Mouse (Mus musculus): ENCODE data around the gene Nqo1. TPM values are rescaled to one million over a fixed set of nuclear protein-coding genes. Genes with fewer than 3 reads are reported as not detected.

The Nqo1 gene
- polyA plus RNA-seq, 1 experiment, result 9.7 TPM

GRCm38 (mm10) chr8:107405935-107406334 lies 2.9 kb upstream of the Nqo1 start:
- H3K36me3 ChIP-seq (ENCODE audit: control insufficient read depth, insufficient read depth, low read length), result peaks cover 7% of the 10 kb centered on the region
- WGBS, result 37% methylated on average over 3 of the region's 3 CpGs
- TF ChIP-seq POLR2A (IDR thresholded peaks at IDR 0.05; ENCODE audit: low read depth, low read length) (no peak), CTCF (IDR thresholded peaks at IDR 0.05; ENCODE audit: extremely low read depth, insufficient read length, insufficient replicate concordance, low read depth, low read length) (no peak)
- no peaks in the 10 kb centered on the region for H3K27me3 ChIP-seq (ENCODE audit: control insufficient read depth, insufficient read depth, low read length)
- H3K4me3 ChIP-seq (ENCODE audit: low read depth, low read length), result no peak overlapping the region
- peaks cover 5% of the 10 kb centered on the region; the same call in 1 of the 2 replicates for H3K4me1 ChIP-seq (ENCODE audit: control insufficient read depth, insufficient read depth, insufficient read length, low read length)
- no peak overlapping the region for H3K27ac ChIP-seq (ENCODE audit: insufficient read depth, low read depth, low read length)

GRCm38 (mm10) chr8:107404057-107404456 lies 1.1 kb upstream of the Nqo1 start:
- Histone ChIP-seq H3K4me3 (ENCODE audit: low read depth, low read length) (peak overlapping the region; percentile 58; the same call in 1 of the 2 replicates), H3K36me3 (ENCODE audit: control insufficient read depth, insufficient read depth, low read length) (no peaks in the 10 kb centered on the region), H3K4me1 (ENCODE audit: control insufficient read depth, insufficient read depth, insufficient read length, low read length) (peaks cover 5% of the 10 kb centered on the region; the same call in 1 of the 2 replicates), H3K27ac (ENCODE audit: insufficient read depth, low read depth, low read length) (peak overlapping the region; percentile 61), H3K27me3 (ENCODE audit: control insufficient read depth, insufficient read depth, low read length) (no peaks in the 10 kb centered on the region)
- no peak for TF ChIP-seq POLR2A (IDR thresholded peaks at IDR 0.05; ENCODE audit: low read depth, low read length)
- TF ChIP-seq CTCF (IDR thresholded peaks at IDR 0.05; ENCODE audit: extremely low read depth, insufficient read length, insufficient replicate concordance, low read depth, low read length), result no peak
- 80% methylated on average over 4 of the region's 4 CpGs for WGBS

- no peak overlapping the region for H3K27ac ChIP-seq (ENCODE audit: insufficient read depth, low read depth, low read length)
- no peak for TF ChIP-seq CTCF (IDR thresholded peaks at IDR 0.05; ENCODE audit: extremely low read depth, insufficient read length, insufficient replicate concordance, low read depth, low read length)
- TF ChIP-seq POLR2A (IDR thresholded peaks at IDR 0.05; ENCODE audit: low read depth, low read length), result no peak
- H3K27me3 ChIP-seq (ENCODE audit: control insufficient read depth, insufficient read depth, low read length), result no peaks in the 10 kb centered on the region
- no peak overlapping the region for H3K4me3 ChIP-seq (ENCODE audit: low read depth, low read length)
- no peaks in the 10 kb centered on the region for H3K36me3 ChIP-seq (ENCODE audit: control insufficient read depth, insufficient read depth, low read length)
- 79% methylated on average over 5 of the region's 5 CpGs for WGBS
- H3K4me1 ChIP-seq (ENCODE audit: control insufficient read depth, insufficient read depth, insufficient read length, low read length), result peaks cover 5% of the 10 kb centered on the region; the same call in 1 of the 2 replicates
These were observed 1.1 kb downstream of the Nqo1 start for GRCm38 (mm10) chr8:107401866-107402265.

- TF ChIP-seq POLR2A (IDR thresholded peaks at IDR 0.05; ENCODE audit: low read depth, low read length) (no peak), CTCF (IDR thresholded peaks at IDR 0.05; ENCODE audit: extremely low read depth, insufficient read length, insufficient replicate concordance, low read depth, low read length) (no peak)
- peaks cover 4% of the 10 kb centered on the region; the same call in 1 of the 2 replicates for H3K4me1 ChIP-seq (ENCODE audit: control insufficient read depth, insufficient read depth, insufficient read length, low read length)
- H3K27ac ChIP-seq (ENCODE audit: insufficient read depth, low read depth, low read length), result no peak overlapping the region
- no peaks in the 10 kb centered on the region for H3K36me3 ChIP-seq (ENCODE audit: control insufficient read depth, insufficient read depth, low read length)
- 55% methylated on average over 9 of the region's 9 CpGs for WGBS
- no peaks in the 10 kb centered on the region for H3K27me3 ChIP-seq (ENCODE audit: control insufficient read depth, insufficient read depth, low read length)
- no peak overlapping the region for H3K4me3 ChIP-seq (ENCODE audit: low read depth, low read length)
These were observed 3.5 kb downstream of the Nqo1 start for GRCm38 (mm10) chr8:107399495-107399894.

GRCm38 (mm10) chr8:107397665-107398064 lies 5.3 kb downstream of the Nqo1 start:
- TF ChIP-seq CTCF (IDR thresholded peaks at IDR 0.05; ENCODE audit: extremely low read depth, insufficient read length, insufficient replicate concordance, low read depth, low read length) (no peak), POLR2A (IDR thresholded peaks at IDR 0.05; ENCODE audit: low read depth, low read length) (no peak)
- Histone ChIP-seq H3K4me3 (ENCODE audit: low read depth, low read length) (no peak overlapping the region), H3K36me3 (ENCODE audit: control insufficient read depth, insufficient read depth, low read length) (no peaks in the 10 kb centered on the region), H3K27me3 (ENCODE audit: control insufficient read depth, insufficient read depth, low read length) (no peaks in the 10 kb centered on the region), H3K4me1 (ENCODE audit: control insufficient read depth, insufficient read depth, insufficient read length, low read length) (no peaks in the 10 kb centered on the region), H3K27ac (ENCODE audit: insufficient read depth, low read depth, low read length) (no peak overlapping the region)
- 61% methylated on average over 12 of the region's 12 CpGs for WGBS

- 93% methylated on average over 10 of the region's 10 CpGs for WGBS
- Histone ChIP-seq H3K36me3 (ENCODE audit: control insufficient read depth, insufficient read depth, low read length) (no peaks in the 10 kb centered on the region), H3K4me1 (ENCODE audit: control insufficient read depth, insufficient read depth, insufficient read length, low read length) (peaks cover under 1% of the 10 kb centered on the region; the same call in 1 of the 2 replicates), H3K4me3 (ENCODE audit: low read depth, low read length) (no peak overlapping the region), H3K27ac (ENCODE audit: insufficient read depth, low read depth, low read length) (no peak overlapping the region), H3K27me3 (ENCODE audit: control insufficient read depth, insufficient read depth, low read length) (no peaks in the 10 kb centered on the region)
- TF ChIP-seq POLR2A (IDR thresholded peaks at IDR 0.05; ENCODE audit: low read depth, low read length) (no peak), CTCF (IDR thresholded peaks at IDR 0.05; ENCODE audit: extremely low read depth, insufficient read length, insufficient replicate concordance, low read depth, low read length) (no peak)
These were observed 6.8 kb downstream of the Nqo1 start for GRCm38 (mm10) chr8:107396106-107396670.

- Histone ChIP-seq H3K4me3 (ENCODE audit: low read depth, low read length) (no peak overlapping the region), H3K4me1 (ENCODE audit: control insufficient read depth, insufficient read depth, insufficient read length, low read length) (peaks cover 5% of the 10 kb centered on the region), H3K27ac (ENCODE audit: insufficient read depth, low read depth, low read length) (no peak overlapping the region), H3K36me3 (ENCODE audit: control insufficient read depth, insufficient read depth, low read length) (no peaks in the 10 kb centered on the region), H3K27me3 (ENCODE audit: control insufficient read depth, insufficient read depth, low read length) (no peaks in the 10 kb centered on the region)
- TF ChIP-seq CTCF (IDR thresholded peaks at IDR 0.05; ENCODE audit: extremely low read depth, insufficient read length, insufficient replicate concordance, low read depth, low read length) (no peak), POLR2A (IDR thresholded peaks at IDR 0.05; ENCODE audit: low read depth, low read length) (no peak)
These were observed 7.6 kb downstream of the Nqo1 start for GRCm38 (mm10) chr8:107395397-107395796.
